Mouse (Mus musculus) B cell, adult 2 months (primary cell): ENCODE measurements around the gene Tenm2.
A peak's percentile ranks its signal among the peaks of the same experiment; 100 is the strongest.

Source experiments
- DNase-seq, 2 experiments: peaks; one replicate each; pipeline ENCODE4 v3.0.0; 2022

Gene Tenm2

GRCm38 (mm10) chr11:36036061-36036695 lies 1199.6 kb downstream of the Tenm2 start:
- no peak for DNase-seq

- DNase-seq = no peak
These were observed 1204.0 kb downstream of the Tenm2 start for GRCm38 (mm10) chr11:36031751-36032150.

GRCm38 (mm10) chr11:36020009-36020408 lies 1215.8 kb downstream of the Tenm2 start:
- no peak for DNase-seq

- DNase-seq = no peak
These were observed 1222.6 kb downstream of the Tenm2 start for GRCm38 (mm10) chr11:36013179-36013578.

- no peak for DNase-seq
These were observed 1226.2 kb downstream of the Tenm2 start for GRCm38 (mm10) chr11:36009281-36010208.

GRCm38 (mm10) chr11:36002900-36003299 lies 1232.9 kb downstream of the Tenm2 start:
- no peak for DNase-seq

- peak; percentile 56 to 57 for DNase-seq
These were observed 1234.3 kb downstream of the Tenm2 start for GRCm38 (mm10) chr11:36001282-36001970.

GRCm38 (mm10) chr11:36000585-36001281 lies 1235.0 kb downstream of the Tenm2 start:
- DNase-seq = no peak

GRCm38 (mm10) chr11:36000038-36000437 lies 1235.7 kb downstream of the Tenm2 start:
- no peak for DNase-seq

GRCm38 (mm10) chr11:35998048-35998447 lies 1237.7 kb downstream of the Tenm2 start:
- no peak for DNase-seq

GRCm38 (mm10) chr11:35995310-35995709 lies 1240.5 kb downstream of the Tenm2 start:
- DNase-seq = no peak

GRCm38 (mm10) chr11:35991846-35992245 lies 1243.9 kb downstream of the Tenm2 start:
- no peak for DNase-seq

GRCm38 (mm10) chr11:35989967-35990366 lies 1245.8 kb downstream of the Tenm2 start:
- DNase-seq = no peak

GRCm38 (mm10) chr11:35985841-35986393 lies 1249.8 kb downstream of the Tenm2 start:
- no peak for DNase-seq

GRCm38 (mm10) chr11:35982734-35983133 lies 1253.0 kb downstream of the Tenm2 start:
- DNase-seq = no peak

GRCm38 (mm10) chr11:35980411-35980917 lies 1255.3 kb downstream of the Tenm2 start, which contains the start of gene Wwc1:
Wwc1 (minus strand) TSS chr11:35980527.
- DNase-seq = no peak

- DNase-seq = no peak
These were observed 1255.9 kb downstream of the Tenm2 start for GRCm38 (mm10) chr11:35979733-35980410.

- no peak for DNase-seq
These were observed 1256.5 kb downstream of the Tenm2 start for GRCm38 (mm10) chr11:35979266-35979732.

GRCm38 (mm10) chr11:35977796-35978195 lies 1258.0 kb downstream of the Tenm2 start:
- DNase-seq = no peak

GRCm38 (mm10) chr11:35977096-35977495 lies 1258.7 kb downstream of the Tenm2 start:
- DNase-seq = no peak

GRCm38 (mm10) chr11:35976482-35976881 lies 1259.3 kb downstream of the Tenm2 start:
- DNase-seq = no peak
